Mouse (Mus musculus): ENCODE results near the gene Slc22a4. TPM values are rescaled to one million over a fixed set of nuclear protein-coding genes. Genes with fewer than 3 reads are reported as not detected.

The Slc22a4 gene
- polyA plus RNA-seq, 1 experiment: 4.0 TPM

GRCm38 (mm10) chr11:54056132-54056531, 28.2 kb upstream of the Slc22a4 start:
- Histone ChIP-seq H3ac (ENCODE audit: control insufficient read depth, insufficient read length, low read depth) (no peak overlapping the region), H3K79me2 (ENCODE audit: control insufficient read depth, insufficient read depth) (peaks cover 8% of the 10 kb centered on the region), H3K36me3 (ENCODE audit: control insufficient read depth, insufficient read depth) (peaks cover 52% of the 10 kb centered on the region), H3K27me3 (ENCODE audit: control insufficient read depth, insufficient read depth, insufficient read length) (no peaks in the 10 kb centered on the region), H3K4me3 (ENCODE audit: insufficient read depth, poor library complexity, severe bottlenecking) (no peak overlapping the region), H3K79me3 (ENCODE audit: low read depth) (no peaks in the 10 kb centered on the region)
- peak; percentile 7 for TF ChIP-seq CTCF (IDR thresholded peaks at IDR 0.05; ENCODE audit: control insufficient read depth, insufficient read depth, insufficient read length)
- no peak for TF ChIP-seq MYOD1 (IDR thresholded peaks at IDR 0.05; ENCODE audit: control insufficient read depth, insufficient read length, low read depth)

- no peaks in the 10 kb centered on the region for H3K79me3 ChIP-seq (ENCODE audit: low read depth)
- no peak overlapping the region for H3K4me3 ChIP-seq (ENCODE audit: insufficient read depth, poor library complexity, severe bottlenecking)
- no peak overlapping the region for H3ac ChIP-seq (ENCODE audit: control insufficient read depth, insufficient read length, low read depth)
- H3K79me2 ChIP-seq (ENCODE audit: control insufficient read depth, insufficient read depth): no peaks in the 10 kb centered on the region
- no peaks in the 10 kb centered on the region for H3K27me3 ChIP-seq (ENCODE audit: control insufficient read depth, insufficient read depth, insufficient read length)
- no peak for TF ChIP-seq MAX (IDR thresholded peaks at IDR 0.05)
- TF ChIP-seq FOSL1 (IDR thresholded peaks at IDR 0.05; ENCODE audit: insufficient read depth, low read length, poor library complexity, severe bottlenecking): no peak
- peaks cover 43% of the 10 kb centered on the region for H3K36me3 ChIP-seq (ENCODE audit: control insufficient read depth, insufficient read depth)
These were observed 26.4 kb upstream of the Slc22a4 start for GRCm38 (mm10) chr11:54054257-54054656.

- Histone ChIP-seq H3K27me3 (ENCODE audit: control insufficient read depth, insufficient read depth, insufficient read length) (no peaks in the 10 kb centered on the region), H3K36me3 (ENCODE audit: control insufficient read depth, insufficient read depth) (peaks cover 38% of the 10 kb centered on the region)
These were observed 25.2 kb upstream of the Slc22a4 start for GRCm38 (mm10) chr11:54053090-54053489.

GRCm38 (mm10) chr11:54052128-54052527, 24.2 kb upstream of the Slc22a4 start:
- TF ChIP-seq FOSL1 (IDR thresholded peaks at IDR 0.05; ENCODE audit: insufficient read depth, low read length, poor library complexity, severe bottlenecking) (no peak), CEBPB (IDR thresholded peaks at IDR 0.05; ENCODE audit: low read depth) (no peak), MYOD1 (IDR thresholded peaks at IDR 0.05; ENCODE audit: control insufficient read depth, insufficient read length, low read depth) (no peak)
- H3K79me2 ChIP-seq (ENCODE audit: control insufficient read depth, insufficient read depth): no peaks in the 10 kb centered on the region
- H3ac ChIP-seq (ENCODE audit: control insufficient read depth, insufficient read length, low read depth): no peak overlapping the region
- H3K4me3 ChIP-seq (ENCODE audit: insufficient read depth, poor library complexity, severe bottlenecking): no peak overlapping the region
- H3K27me3 ChIP-seq (ENCODE audit: control insufficient read depth, insufficient read depth, insufficient read length): no peaks in the 10 kb centered on the region
- peaks cover 38% of the 10 kb centered on the region for H3K36me3 ChIP-seq (ENCODE audit: control insufficient read depth, insufficient read depth)
- H3K79me3 ChIP-seq (ENCODE audit: low read depth): no peaks in the 10 kb centered on the region

More at GRCm38 (mm10) chr11:54053090-54053489, 25.2 kb upstream of the Slc22a4 start:
- Histone ChIP-seq H3K79me3 (ENCODE audit: low read depth) (no peaks in the 10 kb centered on the region), H3ac (ENCODE audit: control insufficient read depth, insufficient read length, low read depth) (no peak overlapping the region), H3K4me3 (ENCODE audit: insufficient read depth, poor library complexity, severe bottlenecking) (no peak overlapping the region), H3K79me2 (ENCODE audit: control insufficient read depth, insufficient read depth) (no peaks in the 10 kb centered on the region)
- TF ChIP-seq MAX (IDR thresholded peaks at IDR 0.05) (no peak), CEBPB (IDR thresholded peaks at IDR 0.05; ENCODE audit: low read depth) (no peak), MYOD1 (IDR thresholded peaks at IDR 0.05; ENCODE audit: control insufficient read depth, insufficient read length, low read depth) (no peak), USF1 (IDR thresholded peaks at IDR 0.05; ENCODE audit: low read depth) (no peak), MYOG (IDR thresholded peaks at IDR 0.05; ENCODE audit: control insufficient read depth, extremely low read depth, insufficient read length) (no peak)

DNA sequence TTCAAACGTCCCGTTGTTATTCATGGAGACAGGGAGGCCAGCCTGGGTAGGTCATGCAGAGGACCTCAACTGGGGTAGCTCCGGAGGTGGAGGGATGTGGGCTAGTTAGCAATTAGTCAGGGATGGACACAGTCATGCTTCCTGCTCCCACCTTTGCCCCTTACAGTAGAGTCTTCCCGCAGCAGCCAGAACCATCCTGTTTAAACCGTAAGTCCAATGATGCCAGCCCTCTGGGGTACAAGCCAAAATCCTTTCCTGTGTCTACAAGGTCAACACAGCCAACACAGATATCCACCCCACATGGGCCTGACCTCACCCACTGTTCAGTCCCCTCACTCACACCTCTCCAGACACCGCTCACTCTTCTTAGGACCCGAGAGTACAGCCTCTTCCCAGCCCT, 23.3 kb upstream of the Slc22a4 start:
- no peak overlapping the region for H3K4me3 ChIP-seq (ENCODE audit: insufficient read depth, poor library complexity, severe bottlenecking)
- H3K79me3 ChIP-seq (ENCODE audit: low read depth): no peaks in the 10 kb centered on the region
- H3K36me3 ChIP-seq (ENCODE audit: control insufficient read depth, insufficient read depth): peaks cover 30% of the 10 kb centered on the region
- TF ChIP-seq USF1 (IDR thresholded peaks at IDR 0.05; ENCODE audit: low read depth) (no peak), CTCF (IDR thresholded peaks at IDR 0.05; ENCODE audit: control insufficient read depth, insufficient read depth, insufficient read length) (no peak), MYOG (IDR thresholded peaks at IDR 0.05; ENCODE audit: control insufficient read depth, extremely low read depth, insufficient read length) (no peak), MAX (IDR thresholded peaks at IDR 0.05) (no peak), FOSL1 (IDR thresholded peaks at IDR 0.05; ENCODE audit: insufficient read depth, low read length, poor library complexity, severe bottlenecking) (no peak), CEBPB (IDR thresholded peaks at IDR 0.05; ENCODE audit: low read depth) (no peak), MYOD1 (IDR thresholded peaks at IDR 0.05; ENCODE audit: control insufficient read depth, insufficient read length, low read depth) (no peak)
- no peak overlapping the region for H3ac ChIP-seq (ENCODE audit: control insufficient read depth, insufficient read length, low read depth)
- no peaks in the 10 kb centered on the region for H3K27me3 ChIP-seq (ENCODE audit: control insufficient read depth, insufficient read depth, insufficient read length)
- H3K79me2 ChIP-seq (ENCODE audit: control insufficient read depth, insufficient read depth): no peaks in the 10 kb centered on the region

GRCm38 (mm10) chr11:54050205-54050604, 22.3 kb upstream of the Slc22a4 start:
- no peak for TF ChIP-seq CEBPB (IDR thresholded peaks at IDR 0.05; ENCODE audit: low read depth)
- TF ChIP-seq MYOD1 (IDR thresholded peaks at IDR 0.05; ENCODE audit: control insufficient read depth, insufficient read length, low read depth): no peak
- no peak for TF ChIP-seq USF1 (IDR thresholded peaks at IDR 0.05; ENCODE audit: low read depth)
- TF ChIP-seq MAX (IDR thresholded peaks at IDR 0.05): no peak
- TF ChIP-seq MYOG (IDR thresholded peaks at IDR 0.05; ENCODE audit: control insufficient read depth, extremely low read depth, insufficient read length): no peak
- no peak for TF ChIP-seq CTCF (IDR thresholded peaks at IDR 0.05; ENCODE audit: control insufficient read depth, insufficient read depth, insufficient read length)
- no peak for TF ChIP-seq FOSL1 (IDR thresholded peaks at IDR 0.05; ENCODE audit: insufficient read depth, low read length, poor library complexity, severe bottlenecking)
- Histone ChIP-seq H3K79me3 (ENCODE audit: low read depth) (no peaks in the 10 kb centered on the region), H3ac (ENCODE audit: control insufficient read depth, insufficient read length, low read depth) (no peak overlapping the region), H3K79me2 (ENCODE audit: control insufficient read depth, insufficient read depth) (no peaks in the 10 kb centered on the region), H3K36me3 (ENCODE audit: control insufficient read depth, insufficient read depth) (peaks cover 20% of the 10 kb centered on the region), H3K27me3 (ENCODE audit: control insufficient read depth, insufficient read depth, insufficient read length) (no peaks in the 10 kb centered on the region), H3K4me3 (ENCODE audit: insufficient read depth, poor library complexity, severe bottlenecking) (no peak overlapping the region)

Data from C2C12 (cell line).